Mouse (Mus musculus) erythroblast, embryonic 14.5 days (primary cell): Measurements from ENCODE around the gene Terb2.

Source experiments
- GATA1 ChIP-seq: IDR thresholded peaks from 2 replicates; pipeline ENCODE4 v1.6.1; 2012; ENCODE audit warnings: low read length, inconsistent platforms, mixed read lengths
- TAL1 ChIP-seq: IDR thresholded peaks from 3 replicates; pipeline ENCODE4 v1.6.1; 2012; ENCODE audit warnings: low read length, inconsistent platforms, mixed read lengths

DNA sequence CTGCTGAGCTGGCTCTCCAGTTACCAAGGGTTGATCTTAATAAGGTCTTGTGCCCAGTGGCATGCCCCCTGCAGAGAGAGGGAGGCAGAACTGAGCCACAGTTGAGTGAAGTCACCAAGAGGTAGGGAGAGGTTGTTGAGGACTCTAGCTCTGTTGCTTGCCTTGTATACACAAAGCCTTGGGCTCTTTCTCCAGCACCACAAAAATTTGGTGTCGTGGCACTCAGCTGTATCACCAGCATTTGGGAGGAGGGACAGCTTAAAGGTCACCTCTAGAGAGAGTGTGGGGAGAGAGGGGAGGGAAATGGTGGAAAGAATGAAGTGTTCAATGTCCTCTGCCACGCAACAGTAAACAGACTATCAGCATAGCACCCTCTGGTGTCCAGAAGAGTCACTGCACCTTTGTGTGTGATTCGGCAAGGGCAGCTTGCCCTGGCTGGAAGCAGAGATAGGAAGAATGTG lies 57.6 kb downstream of the Terb2 start:
- TF ChIP-seq TAL1: no peak
- no peak for TF ChIP-seq GATA1
